Mouse (Mus musculus): ENCODE measurements around the gene Arrdc4. TPM values are rescaled to one million over a fixed set of nuclear protein-coding genes. Genes with fewer than 3 reads are reported as not detected.

Arrdc4 gene
- total and polyA plus RNA-seq, 3 experiments, result not detected

- Histone ChIP-seq H3K79me2 (ENCODE audit: control insufficient read depth, insufficient read depth, low read length, poor library complexity) (no peaks in the 10 kb centered on the region), H3K27me3 (ENCODE audit: control insufficient read depth in 1 of 2, insufficient read depth in 2 of 2, low read length in 2 of 2) (no peaks in the 10 kb centered on the region), H3K27ac (ENCODE audit: control insufficient read depth, low read depth, low read length) (no peak overlapping the region), H3K4me1 (ENCODE audit: control insufficient read depth in 1 of 2, insufficient read depth in 2 of 2, low read length in 2 of 2) (no peaks in the 10 kb centered on the region), H3K36me3 (ENCODE audit: control insufficient read depth in 1 of 2, insufficient read depth in 2 of 2, low read length in 2 of 2) (no peaks in the 10 kb centered on the region), H3K9ac (ENCODE audit: control insufficient read depth, low read depth, low read length, poor library complexity, severe bottlenecking) (no peak overlapping the region), H3K4me3 (ENCODE audit: control insufficient read depth in 1 of 2, insufficient read depth in 1 of 2, low read depth in 2 of 2, low read length in 2 of 2) (no peak overlapping the region), H3K9me3 (replicated peaks; ENCODE audit: insufficient read depth, low read length) (no peaks in the 10 kb centered on the region)
- DNase-seq (ENCODE audit: low read depth, low spot score), result no peak
- TF ChIP-seq BHLHE40 (IDR thresholded peaks at IDR 0.05; ENCODE audit: borderline replicate concordance, low read depth, low read length), result no peak
- no peak for TF ChIP-seq ZMIZ1 (IDR thresholded peaks at IDR 0.05; ENCODE audit: low read depth, low read length)
Observed at GRCm38 (mm10) chr7:68716926-68717325, 32.1 kb downstream of the Arrdc4 start.

GRCm38 (mm10) chr7:68712928-68713327 is 36.1 kb downstream of the Arrdc4 start:
- no peaks in the 10 kb centered on the region for H3K79me2 ChIP-seq (ENCODE audit: control insufficient read depth, insufficient read depth, low read length, poor library complexity)
- H3K9me3 ChIP-seq (replicated peaks; ENCODE audit: insufficient read depth, low read length), result no peaks in the 10 kb centered on the region
- TF ChIP-seq NRF1 (IDR thresholded peaks at IDR 0.05; ENCODE audit: insufficient read depth, low read depth, low read length, poor library complexity, severe bottlenecking), result no peak
- no peak for TF ChIP-seq KAT2A (conservative IDR thresholded peaks at IDR 0.05; ENCODE audit: low read depth, low read length)
- no peak for TF ChIP-seq MAZ (IDR thresholded peaks at IDR 0.05; ENCODE audit: low read depth, low read length)
- H3K27me3 ChIP-seq (ENCODE audit: control insufficient read depth in 1 of 2, insufficient read depth in 2 of 2, low read length in 2 of 2), result no peaks in the 10 kb centered on the region
- no peak overlapping the region for H3K27ac ChIP-seq (ENCODE audit: control insufficient read depth, low read depth, low read length)
- H3K36me3 ChIP-seq (ENCODE audit: control insufficient read depth in 1 of 2, insufficient read depth in 2 of 2, low read length in 2 of 2), result no peaks in the 10 kb centered on the region
- H3K4me3 ChIP-seq (ENCODE audit: control insufficient read depth in 1 of 2, insufficient read depth in 1 of 2, low read depth in 2 of 2, low read length in 2 of 2), result no peak overlapping the region
- H3K9ac ChIP-seq (ENCODE audit: control insufficient read depth, low read depth, low read length, poor library complexity, severe bottlenecking), result no peak overlapping the region
- H3K4me1 ChIP-seq (ENCODE audit: control insufficient read depth in 1 of 2, insufficient read depth in 2 of 2, low read length in 2 of 2), result no peaks in the 10 kb centered on the region
- DNase-seq (ENCODE audit: low read depth, low spot score), result no peak

- DNase-seq (ENCODE audit: low read depth, low spot score), result no peak
- Histone ChIP-seq H3K27me3 (ENCODE audit: control insufficient read depth in 1 of 2, insufficient read depth in 2 of 2, low read length in 2 of 2) (no peaks in the 10 kb centered on the region), H3K27ac (ENCODE audit: control insufficient read depth, low read depth, low read length) (no peak overlapping the region), H3K79me2 (ENCODE audit: control insufficient read depth, insufficient read depth, low read length, poor library complexity) (no peaks in the 10 kb centered on the region), H3K9me3 (replicated peaks; ENCODE audit: insufficient read depth, low read length) (no peaks in the 10 kb centered on the region), H3K4me1 (ENCODE audit: control insufficient read depth in 1 of 2, insufficient read depth in 2 of 2, low read length in 2 of 2) (no peaks in the 10 kb centered on the region), H3K4me3 (ENCODE audit: control insufficient read depth in 1 of 2, insufficient read depth in 1 of 2, low read depth in 2 of 2, low read length in 2 of 2) (no peak overlapping the region), H3K9ac (ENCODE audit: control insufficient read depth, low read depth, low read length, poor library complexity, severe bottlenecking) (no peak overlapping the region), H3K36me3 (ENCODE audit: control insufficient read depth in 1 of 2, insufficient read depth in 2 of 2, low read length in 2 of 2) (no peaks in the 10 kb centered on the region)
- TF ChIP-seq CTCF (IDR thresholded peaks at IDR 0.05 in 2 of 3, conservative IDR thresholded peaks at IDR 0.05 in 1 of 3; ENCODE audit: control insufficient read depth in 1 of 3, insufficient read depth in 1 of 3, low read depth in 2 of 3, low read length in 3 of 3, poor library complexity in 1 of 3, severe bottlenecking in 1 of 3), result no peak
- TF ChIP-seq EP300 (IDR thresholded peaks at IDR 0.05; ENCODE audit: low read depth in 1 of 2, low read length in 2 of 2), result no peak
- no peak for TF ChIP-seq TAL1 (IDR thresholded peaks at IDR 0.05; ENCODE audit: low read length)
- no peak for TF ChIP-seq SMC3 (IDR thresholded peaks at IDR 0.05; ENCODE audit: low read depth, low read length)
- TF ChIP-seq MAZ (IDR thresholded peaks at IDR 0.05; ENCODE audit: low read depth, low read length), result no peak
- no peak for TF ChIP-seq CHD2 (IDR thresholded peaks at IDR 0.05; ENCODE audit: low read length)
- no peak for TF ChIP-seq POLR2AphosphoS2 (IDR thresholded peaks at IDR 0.05; ENCODE audit: low read length)
- TF ChIP-seq USF2 (IDR thresholded peaks at IDR 0.05; ENCODE audit: borderline replicate concordance in 1 of 2, insufficient read depth in 1 of 2, low read depth in 1 of 2, low read length in 2 of 2), result no peak
- TF ChIP-seq UBTF (IDR thresholded peaks at IDR 0.05; ENCODE audit: borderline replicate concordance, insufficient read depth, low read depth, low read length), result no peak
- no peak for TF ChIP-seq RAD21 (IDR thresholded peaks at IDR 0.05; ENCODE audit: low read depth, low read length)
- no peak for TF ChIP-seq JUND (IDR thresholded peaks at IDR 0.05; ENCODE audit: low read depth, low read length)
- no peak for TF ChIP-seq ZNF384 (IDR thresholded peaks at IDR 0.05; ENCODE audit: low read depth, low read length)
- TF ChIP-seq SIN3A (IDR thresholded peaks at IDR 0.05; ENCODE audit: low read length), result no peak
- TF ChIP-seq ETS1 (IDR thresholded peaks at IDR 0.05; ENCODE audit: low read depth, low read length), result no peak
- no peak for TF ChIP-seq BHLHE40 (IDR thresholded peaks at IDR 0.05; ENCODE audit: borderline replicate concordance, low read depth, low read length)
- no peak for TF ChIP-seq RCOR1 (IDR thresholded peaks at IDR 0.05; ENCODE audit: low read depth, low read length)
- no peak for TF ChIP-seq TBP (IDR thresholded peaks at IDR 0.05; ENCODE audit: low read depth, low read length)
Observed at GRCm38 (mm10) chr7:68712425-68712824, 36.6 kb downstream of the Arrdc4 start.
